Mouse (Mus musculus): ENCODE measurements around the gene Sh2b2.

DNA sequence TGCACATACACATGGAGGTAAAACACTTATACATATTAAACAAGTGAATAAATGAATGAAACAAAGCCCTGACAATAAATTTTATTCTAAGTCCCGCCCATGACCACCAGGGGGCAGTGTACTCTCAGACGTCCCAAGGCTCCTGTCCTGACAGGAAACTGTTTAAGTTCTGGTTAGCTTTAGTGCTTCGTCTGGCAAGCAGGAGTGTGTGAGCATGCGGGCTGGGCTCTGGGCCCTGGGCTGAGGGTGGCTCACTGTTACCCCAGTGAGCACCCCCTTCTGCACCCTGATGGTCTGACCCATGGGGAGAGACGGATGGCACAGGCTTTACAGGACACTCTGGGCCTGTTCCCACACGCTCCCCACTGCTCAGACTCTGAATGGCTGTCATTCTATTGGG is 12.6 kb upstream of the Sh2b2 start:
- TF ChIP-seq POLR2A (IDR thresholded peaks at IDR 0.05; ENCODE audit: insufficient read depth, low read depth, low read length) (no peak), CTCF (IDR thresholded peaks at IDR 0.05) (peak; percentile 93), EP300 (IDR thresholded peaks at IDR 0.05; ENCODE audit: insufficient read depth, low read depth, low read length) (0 out of 2 replicates have a peak, but pooled peaks have one; percentile 35)

All from heart, adult 2 months (tissue).